Mouse (Mus musculus) Patski (cell line): ENCODE measurements around the gene Dcaf11. TPM values are rescaled to one million over a fixed set of nuclear protein-coding genes. Genes with fewer than 3 reads are reported as not detected.

Experiments used
- ATAC-seq: fragments of 100-300 bp; one replicate; pipeline ENCODE4 v1.8.0; 2021
- CTCF ChIA-PET: fragments of 350-600 bp; sonication (Branson Sonifier 250); formaldehyde crosslinking; loops from one replicate; lab custom pipeline; 2022; ENCODE audit warnings: inconsistent platforms; lab: Charles Lee
- POLR2A ChIA-PET: fragments of 350-600 bp; sonication (Branson Sonifier 250); formaldehyde crosslinking; loops from one replicate; lab custom pipeline; 2022; ENCODE audit warnings: antibody characterized with exemption, inconsistent platforms; lab: Charles Lee
- DNase-seq: peaks from one replicate; pipeline ENCODE4 v3.0.0-alpha.2; 2011; ENCODE audit warnings: low read depth, low spot score
- H3K27me3 ChIP-seq: fragments of 371-371 bp; one replicate; pipeline ENCODE4 v1.5.1; 2021
- CTCF ChIP-seq: fragments of 100-300 bp; IDR thresholded peaks from one replicate; pipeline ENCODE4 v1.5.1; 2021
- in situ Hi-C: fragments of 300-500 bp; cut with MboI; formaldehyde crosslinking; loops from 3 replicates; pipeline ENCODE4 v1.11.1; 2018; ENCODE audit warnings: low pct_unique_long_range_greater_than_20kb, mixed read lengths
- polyA plus RNA-seq: library from polyadenylated mRNA; unstranded; gene quantifications from one replicate; pipeline ENCODE4 v1.2.3, GENCODE M21; 2021

Dcaf11 gene
- polyA plus RNA-seq, 1 experiment from 2014 or later, result 71.7 TPM

DNA sequence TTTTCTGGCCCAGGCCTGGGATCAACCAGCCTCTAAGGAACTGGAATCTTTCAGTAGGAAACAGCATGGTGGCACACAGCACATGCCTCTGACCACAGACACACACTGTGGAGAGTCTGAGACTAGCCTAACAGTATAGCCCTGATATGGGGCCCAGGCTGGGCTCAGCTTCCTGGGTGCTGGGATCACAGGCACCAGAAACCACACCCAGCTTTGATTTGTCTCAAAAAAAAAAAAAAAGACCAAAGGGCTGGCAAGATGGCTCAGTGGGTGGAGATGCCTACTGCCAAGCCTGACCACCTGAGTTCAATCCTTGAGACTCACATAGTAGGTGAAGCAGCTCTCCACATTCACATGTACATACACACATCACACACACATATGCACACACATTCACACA lies 5.2 kb upstream of the Dcaf11 start:
- no peaks in the 10 kb centered on the region for H3K27me3 ChIP-seq
- DNase-seq (no peak), ATAC-seq (no peak)
- POLR2A ChIA-PET, result no interaction called here
- CTCF ChIA-PET, result interaction anchor here (1.3 to 4.3 kb wide), 2 partner anchors 57 to 63 kb away, joined by 4 to 30 read pairs; no protein-coding TSS in a partner anchor
- in situ Hi-C loops, result loop anchor here (10.0 kb wide), 1 partner anchor 60 kb away; the partner anchor contains the start of gene Carmil3
- TF ChIP-seq CTCF, result no peak

DNA sequence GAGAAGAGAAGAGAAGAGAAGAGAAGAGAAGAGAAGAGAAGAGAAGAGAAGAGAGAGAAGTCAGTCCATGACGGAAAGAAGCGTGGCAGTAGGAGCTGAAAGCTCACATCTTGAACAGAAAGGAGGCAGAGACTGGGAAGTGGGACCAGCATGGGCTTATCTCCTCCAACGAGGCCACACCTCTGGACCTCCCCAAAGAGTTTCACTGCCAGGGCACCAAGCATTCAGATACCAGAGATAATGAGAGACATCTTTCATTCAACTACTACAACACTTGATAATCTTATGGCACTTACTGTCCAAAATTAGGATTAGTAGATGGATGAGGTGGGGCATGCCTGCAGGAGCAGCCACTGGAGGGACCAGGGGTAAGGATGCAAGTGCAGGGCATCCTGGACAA lies 4.0 kb upstream of the Dcaf11 start:
- ATAC-seq, result no peak
- TF ChIP-seq CTCF, result no peak
- DNase-seq, result no peak
- H3K27me3 ChIP-seq, result no peaks in the 10 kb centered on the region
- CTCF ChIA-PET, result interaction anchor here (0.8 to 4.3 kb wide), 5 partner anchors 9 to 58 kb away, joined by 3 to 30 read pairs (median 3); partner anchors contain the start of genes Psme1, Psme2 and Rnf31
- POLR2A ChIA-PET, result interaction anchor here (1.5 kb wide), 1 partner anchor 35 kb away, joined by 4 read pairs; the partner anchor contains the start of gene Psme2
- in situ Hi-C loops, result loop anchor here (10.0 kb wide), 1 partner anchor 61 kb away; the partner anchor contains the start of gene Carmil3

DNA sequence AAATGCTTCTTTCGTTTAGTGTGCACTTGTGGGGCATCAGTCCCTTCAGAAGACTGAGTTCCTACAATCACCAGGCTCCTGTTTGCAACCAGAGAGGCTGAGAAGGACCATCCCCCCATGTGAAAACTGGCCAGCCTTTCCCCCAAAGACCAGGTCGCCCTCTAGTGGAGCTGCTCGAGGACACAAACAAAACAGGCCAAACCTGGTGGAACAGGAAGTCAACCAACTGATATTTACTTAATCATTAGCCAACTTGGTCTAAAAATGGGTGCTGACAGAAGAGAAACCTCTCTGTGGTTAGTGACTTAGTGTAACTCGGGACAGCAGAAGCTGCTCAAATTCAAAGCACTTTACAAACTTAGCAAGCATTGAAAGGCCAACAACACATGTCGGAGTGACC lies 2.8 kb upstream of the Dcaf11 start:
- ATAC-seq (peak; percentile 20), DNase-seq (peak; percentile 79)
- CTCF ChIA-PET, result interaction anchor here (0.8 to 4.3 kb wide), 8 partner anchors 15 to 114 kb away, joined by 3 to 30 read pairs (median 4); partner anchors contain the start of genes Dhrs4, Emc9, Gmpr2 and Psme2
- POLR2A ChIA-PET, result interaction anchor here (0.7 to 1.5 kb wide), 4 partner anchors 8 to 78 kb away, joined by 3 to 5 read pairs (median 4); partner anchors contain the start of genes Dhrs4, Pck2 and Psme2
- no peaks in the 10 kb centered on the region for H3K27me3 ChIP-seq
- in situ Hi-C loops, result loop anchor here (10.0 kb wide), 1 partner anchor 62 kb away; the partner anchor contains the start of gene Carmil3
- no peak for TF ChIP-seq CTCF

DNA sequence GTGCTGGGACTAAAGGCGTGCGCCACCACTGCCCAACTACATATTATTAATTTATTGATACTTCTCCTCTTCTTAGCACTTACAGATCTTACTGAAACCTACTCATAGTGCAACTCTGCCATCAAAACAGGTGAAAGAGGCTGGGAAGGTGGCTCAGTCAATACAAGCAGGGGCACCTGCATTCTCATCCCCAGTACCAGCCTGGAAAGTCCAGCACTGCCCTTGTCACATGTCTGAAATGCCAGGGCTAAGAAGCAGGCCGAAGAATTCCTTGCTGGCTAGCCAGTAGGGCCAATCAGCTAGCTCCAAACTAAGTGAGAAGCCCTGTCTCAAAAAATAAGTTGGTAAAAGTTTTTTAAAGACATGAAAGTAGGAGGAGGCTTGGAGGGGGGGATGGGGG lies 2.2 kb upstream of the Dcaf11 start:
- POLR2A ChIA-PET, result interaction anchor here (1.1 to 1.5 kb wide), 3 partner anchors 17 to 79 kb away, joined by 3 to 5 read pairs (median 4); partner anchors contain the start of genes Dhrs4, Pck2 and Psme2
- TF ChIP-seq CTCF, result no peak
- no peaks in the 10 kb centered on the region for H3K27me3 ChIP-seq
- in situ Hi-C loops, result loop anchor here (10.0 kb wide), 1 partner anchor 63 kb away; the partner anchor contains the start of gene Carmil3
- DNase-seq (no peak), ATAC-seq (no peak)
- CTCF ChIA-PET, result interaction anchor here (0.8 to 4.3 kb wide), 7 partner anchors 16 to 114 kb away, joined by 3 to 30 read pairs (median 3); partner anchors contain the start of genes Dhrs4, Emc9 and Gmpr2

DNA sequence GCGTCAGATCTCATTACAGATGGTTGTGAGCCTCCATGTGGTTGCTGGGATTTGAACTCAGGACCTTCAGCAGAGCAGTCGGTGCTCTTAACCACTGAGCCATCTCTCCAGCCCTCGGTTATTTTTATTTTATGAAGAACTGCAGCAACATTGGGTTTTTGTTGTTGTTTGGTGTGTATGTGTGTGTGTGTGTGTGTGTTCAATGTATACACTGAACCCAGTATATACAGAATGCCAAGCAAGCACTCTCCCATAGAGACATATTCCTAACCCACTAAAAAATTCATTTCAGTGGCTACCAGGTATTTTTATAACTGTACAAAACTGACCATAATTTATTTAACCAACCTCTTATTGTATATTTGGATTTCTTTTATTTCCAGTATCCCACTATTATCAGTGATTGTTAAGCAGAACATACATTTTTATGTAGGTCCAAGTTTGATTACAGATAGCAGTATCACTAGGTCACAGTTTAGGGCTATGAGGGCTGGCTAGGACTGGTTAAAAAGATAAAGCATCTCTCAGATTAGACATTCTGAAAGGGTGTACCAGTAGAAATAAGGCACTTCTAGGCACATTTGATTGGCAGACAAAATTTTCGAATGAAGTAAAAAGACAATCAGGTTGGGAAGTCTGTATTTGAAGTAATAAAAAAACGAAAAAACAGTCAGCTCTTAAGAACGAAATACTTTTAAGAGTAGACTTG lies 912 bp upstream of the Dcaf11 start:
- no peak for DNase-seq
- no peak for TF ChIP-seq CTCF
- in situ Hi-C loops, result loop anchor here (10.0 kb wide), 1 partner anchor 64 kb away; the partner anchor contains the start of gene Carmil3
- ChIA-PET POLR2A (interaction anchor here (0.5 to 1.9 kb wide), 3 partner anchors 44 to 985 kb away, joined by 3 to 5 read pairs (median 3); no protein-coding TSS in a partner anchor), CTCF (interaction anchor here (0.8 to 1.1 kb wide), 2 partner anchors 62 to 80 kb away, joined by 3 to 4 read pairs; partner anchors contain the start of gene Dhrs4)
- ATAC-seq, result no peak
- H3K27me3 ChIP-seq, result no peaks in the 10 kb centered on the region

DNA sequence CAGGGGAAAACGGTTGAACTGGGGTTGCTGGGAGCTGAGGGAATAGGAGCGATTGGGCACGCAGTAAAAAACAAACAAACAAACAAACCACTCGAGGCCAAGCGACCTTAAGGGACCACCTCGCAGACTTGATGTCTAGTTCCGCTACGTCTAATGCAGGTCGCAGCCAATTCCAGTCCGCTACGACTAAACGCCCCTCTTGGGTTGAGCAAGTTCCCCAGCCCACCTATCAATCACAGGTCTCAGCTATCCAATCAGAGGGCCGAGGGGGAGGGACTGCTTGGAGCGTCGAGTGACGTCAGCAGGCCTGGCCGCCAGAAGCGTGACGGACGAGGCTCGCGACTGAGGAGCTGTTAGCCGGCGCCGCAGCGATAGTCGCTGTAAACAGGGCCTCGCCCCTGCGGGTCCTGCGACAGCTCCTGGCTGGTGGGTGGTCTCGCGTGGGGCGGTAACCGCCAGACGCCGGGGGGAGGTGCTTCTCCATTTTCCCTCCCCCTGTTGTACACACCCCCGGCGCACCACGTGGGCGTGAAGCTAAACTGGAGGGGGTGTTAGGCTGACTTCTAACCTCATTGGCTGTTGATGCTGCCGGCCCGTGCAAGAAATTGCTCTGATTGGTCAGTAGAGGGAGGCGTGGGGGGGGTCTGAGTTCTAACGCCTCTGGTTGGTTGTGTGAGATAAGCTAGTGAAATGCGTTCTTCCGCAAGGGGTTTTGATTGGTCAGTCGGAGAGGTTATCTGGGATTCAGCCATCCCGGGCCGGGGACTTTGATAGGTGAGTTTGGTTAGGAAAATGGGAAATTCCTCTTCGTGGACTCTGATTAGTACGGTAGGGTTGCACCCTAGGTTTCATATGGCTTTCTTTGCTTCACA lies 632 bp downstream of the Dcaf11 start, which contains the start of gene A730061H03Rik:
Gene A730061H03Rik (minus strand): TSS at position 205 of the 872 bp plus-strand sequence.
- DNase-seq (peak; percentile 94), ATAC-seq (peak; percentile 86)
- in situ Hi-C loops, result no loop called here
- no peaks in the 10 kb centered on the region for H3K27me3 ChIP-seq
- ChIA-PET CTCF (interaction anchor here (1.5 kb wide), 1 partner anchor 18 kb away, joined by 3 read pairs; no protein-coding TSS in a partner anchor), POLR2A (interaction anchor here (0.6 to 2.8 kb wide), 7 partner anchors 16 to 63 kb away, joined by 3 to 19 read pairs (median 4); partner anchors contain the start of genes Psme1, Psme2 and Rnf31)
- TF ChIP-seq CTCF, result no peak

DNA sequence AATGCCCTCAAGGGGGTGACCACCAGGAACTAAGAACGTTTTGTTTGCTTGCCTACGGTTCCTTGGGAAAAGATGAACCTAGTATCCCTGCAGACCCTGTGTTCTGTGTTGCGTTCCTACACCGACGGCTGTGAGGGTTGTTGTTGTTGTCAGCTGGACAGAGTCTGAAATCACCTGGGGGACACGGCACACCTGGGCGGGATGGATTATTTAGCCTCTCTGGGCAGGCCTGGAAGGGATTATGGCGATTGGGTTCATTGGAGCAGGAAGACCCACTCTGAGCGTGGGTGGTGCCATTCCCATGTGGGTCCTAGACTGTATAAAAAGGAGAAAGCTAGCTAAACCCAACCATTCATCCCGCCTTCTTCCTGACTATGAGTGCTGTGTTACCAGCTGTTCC lies 2.1 kb downstream of the Dcaf11 start:
- ChIA-PET POLR2A (interaction anchor here (0.9 to 2.8 kb wide), 4 partner anchors 10 to 33 kb away, joined by 3 to 19 read pairs (median 6); partner anchors contain the start of gene Psme1), CTCF (interaction anchor here (1.8 kb wide), 1 partner anchor 13 kb away, joined by 5 read pairs; no protein-coding TSS in a partner anchor)
- ATAC-seq (no peak), DNase-seq (no peak)
- TF ChIP-seq CTCF, result no peak
- no peaks in the 10 kb centered on the region for H3K27me3 ChIP-seq
- in situ Hi-C loops, result no loop called here

DNA sequence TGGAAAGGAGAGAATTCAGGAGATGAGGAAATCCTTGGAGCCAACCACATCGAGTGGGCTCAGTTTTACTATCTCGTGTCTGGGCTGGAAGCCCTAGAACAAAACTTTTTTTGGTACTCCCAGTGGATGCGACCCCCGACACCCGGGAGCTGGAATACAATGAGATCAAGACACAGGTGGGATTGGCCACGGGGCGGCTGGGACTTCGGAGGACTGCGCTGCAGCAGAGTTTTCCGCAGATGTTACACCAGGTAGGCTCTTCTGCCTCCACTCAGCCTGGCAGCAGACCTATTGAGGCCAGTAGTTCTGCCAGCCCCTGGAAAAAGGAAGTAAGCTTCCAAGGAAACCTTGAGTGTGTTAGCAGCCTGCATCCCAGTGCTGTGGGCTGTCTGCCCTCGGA lies 3.4 kb downstream of the Dcaf11 start:
- DNase-seq (no peak), ATAC-seq (no peak)
- POLR2A ChIA-PET, result interaction anchor here (1.8 kb wide), 1 partner anchor 46 kb away, joined by 3 read pairs; no protein-coding TSS in a partner anchor
- CTCF ChIA-PET, result interaction anchor here (1.8 to 3.2 kb wide), 2 partner anchors 12 to 15 kb away, joined by 5 to 11 read pairs; partner anchors contain the start of gene Psme1
- no peak for TF ChIP-seq CTCF
- H3K27me3 ChIP-seq, result no peaks in the 10 kb centered on the region
- in situ Hi-C loops, result no loop called here

DNA sequence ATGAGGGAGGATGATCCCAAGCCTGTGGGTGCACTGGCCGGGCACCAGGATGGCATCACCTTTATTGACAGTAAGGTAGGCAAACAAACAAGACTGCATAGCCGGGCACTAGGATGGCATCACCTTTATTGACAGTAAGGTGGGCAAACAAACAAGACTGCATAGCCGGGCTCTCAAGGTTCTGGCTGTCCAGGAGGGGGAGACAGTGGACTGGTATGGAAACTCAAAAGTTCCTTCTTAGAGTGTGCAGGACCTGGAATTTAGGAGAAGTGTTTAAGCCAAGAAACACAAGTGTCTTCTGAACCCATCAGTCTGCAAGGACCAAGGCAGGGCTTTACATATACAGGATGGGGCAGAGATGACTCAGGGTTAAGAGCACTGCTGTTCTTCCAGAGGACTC lies 5.9 kb downstream of the Dcaf11 start:
- H3K27me3 ChIP-seq, result no peaks in the 10 kb centered on the region
- no peak for DNase-seq
- CTCF ChIA-PET, result interaction anchor here (0.8 to 3.2 kb wide), 3 partner anchors 10 to 19 kb away, joined by 3 to 11 read pairs (median 3); partner anchors contain the start of genes Emc9 and Psme1
- ATAC-seq, result no peak
- POLR2A ChIA-PET, result no interaction called here
- in situ Hi-C loops, result no loop called here
- TF ChIP-seq CTCF, result no peak
